Mouse (Mus musculus) urinary bladder, postnatal 4 days (tissue): Measurements from ENCODE around the gene Camta1.

Experiments used
- DNase-seq, 2 experiments: peaks; one replicate each; pipeline ENCODE4 v3.0.0; 2021 to 2022; ENCODE audit warnings: low spot score in 2 of 2

The Camta1 gene

DNA sequence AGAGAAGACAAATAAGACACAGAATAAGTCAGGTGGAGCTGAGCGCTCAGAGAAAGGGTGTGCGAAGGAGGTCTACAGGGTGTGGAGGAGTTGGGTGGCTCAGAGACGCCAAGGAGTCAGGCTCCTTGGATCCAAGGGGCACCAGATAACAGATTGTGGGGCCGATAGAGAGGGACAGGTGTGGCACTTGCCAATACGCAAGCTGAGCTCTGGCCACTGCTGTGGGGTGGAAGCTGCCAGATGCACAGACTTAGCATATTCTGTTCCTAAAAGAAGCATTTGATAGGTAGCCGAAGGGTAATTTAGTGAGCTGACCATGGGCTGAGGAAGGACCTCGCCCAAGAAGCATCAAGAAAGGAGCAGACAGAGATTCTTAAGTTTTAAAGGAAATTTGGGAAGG, 177.1 kb downstream of the Camta1 start:
- DNase-seq, result no peak

DNA sequence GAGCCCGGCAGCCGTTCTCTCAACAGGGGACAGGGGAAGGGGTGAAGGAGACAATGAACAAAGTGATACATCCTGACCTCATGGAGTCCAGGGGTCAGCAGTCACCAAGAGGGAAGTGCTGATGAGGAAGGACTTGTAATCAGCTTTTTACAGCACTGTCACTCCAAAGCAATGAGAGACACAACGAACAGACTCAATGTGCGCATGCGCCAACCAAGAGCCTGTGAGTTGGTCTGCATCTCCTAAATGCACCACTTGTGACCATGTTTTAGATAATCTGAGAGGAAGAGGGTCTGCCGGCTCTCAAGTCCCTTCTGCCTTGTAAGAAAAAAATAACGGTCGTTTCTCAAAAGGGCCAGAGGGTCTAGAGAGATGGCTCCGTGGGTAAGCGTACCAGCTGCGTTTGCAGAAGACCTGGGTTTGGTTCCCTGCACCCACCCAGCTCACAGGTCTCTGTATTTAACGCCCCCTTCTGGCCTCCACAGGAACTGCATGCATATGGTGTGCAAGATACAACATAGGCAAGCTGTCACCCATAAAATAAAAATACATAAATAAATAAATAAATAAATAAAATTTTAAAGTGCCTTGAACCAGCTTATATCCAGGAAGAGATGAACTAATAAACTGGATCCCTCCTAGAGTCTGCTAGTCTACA, 178.7 kb downstream of the Camta1 start:
- no peak for DNase-seq

DNA sequence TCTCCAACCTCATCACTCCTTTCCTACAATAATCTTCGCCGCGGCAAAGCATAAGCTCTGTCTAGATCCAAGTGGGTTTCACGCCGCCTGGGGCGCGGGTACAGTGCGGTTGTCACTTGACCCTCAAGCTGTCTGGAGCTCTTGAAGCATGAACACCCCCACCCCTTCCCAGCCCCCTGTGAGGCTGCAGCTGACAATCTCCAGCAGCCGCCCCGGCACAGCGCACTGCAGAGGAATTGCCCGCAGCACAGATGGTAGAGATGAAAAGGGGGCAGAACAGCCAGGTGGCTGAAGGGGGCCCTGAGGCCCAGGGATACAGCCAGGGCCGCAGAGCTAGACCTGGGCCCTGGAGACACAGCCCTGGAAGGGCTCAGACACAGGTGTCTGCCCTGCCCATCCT, 189.2 kb downstream of the Camta1 start:
- DNase-seq, result no peak

DNA sequence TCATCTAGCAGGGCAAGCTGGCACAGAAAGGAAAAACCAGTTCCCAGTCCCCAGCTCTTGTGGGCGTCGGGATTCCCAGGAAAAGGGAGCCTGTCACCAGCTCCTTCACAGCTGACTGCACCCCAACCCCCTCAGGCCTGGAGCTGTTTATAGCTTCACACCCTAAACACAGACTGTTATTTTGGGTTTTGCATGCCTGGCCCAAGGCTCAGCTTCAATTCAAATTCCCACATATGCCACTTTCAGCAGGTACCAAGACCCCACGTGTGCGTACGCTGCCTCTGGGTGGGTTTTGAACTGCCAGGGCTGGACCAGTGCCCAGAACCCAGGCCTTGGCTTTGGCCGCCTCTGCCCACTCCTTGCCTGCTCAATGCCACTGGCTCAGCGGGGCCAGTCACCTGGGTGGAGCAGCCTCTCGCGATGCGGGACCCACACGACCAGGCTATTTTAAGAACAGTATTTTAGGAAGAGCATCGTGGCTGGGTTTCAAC, 195.2 kb downstream of the Camta1 start:
- DNase-seq, result no peak

DNA sequence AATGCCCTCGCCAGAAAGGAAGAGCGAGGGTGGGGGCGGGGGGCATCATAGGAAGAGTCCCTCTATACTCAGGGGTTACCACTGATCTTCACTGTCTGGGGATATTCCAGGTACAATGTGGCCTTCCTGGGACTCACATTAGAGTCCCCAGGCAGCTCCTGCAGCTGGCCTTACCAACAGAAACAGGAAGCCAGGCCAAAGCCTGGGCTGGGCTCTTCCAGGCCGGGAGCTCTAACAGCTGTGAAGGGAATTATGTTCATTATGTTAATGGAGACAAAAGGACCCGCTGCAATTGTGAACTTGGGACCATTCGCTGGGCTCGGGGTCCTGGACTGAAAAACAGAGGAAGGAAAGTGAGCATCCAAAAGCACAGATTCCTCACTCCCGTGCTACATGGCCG, 200.2 kb downstream of the Camta1 start:
- no peak for DNase-seq

DNA sequence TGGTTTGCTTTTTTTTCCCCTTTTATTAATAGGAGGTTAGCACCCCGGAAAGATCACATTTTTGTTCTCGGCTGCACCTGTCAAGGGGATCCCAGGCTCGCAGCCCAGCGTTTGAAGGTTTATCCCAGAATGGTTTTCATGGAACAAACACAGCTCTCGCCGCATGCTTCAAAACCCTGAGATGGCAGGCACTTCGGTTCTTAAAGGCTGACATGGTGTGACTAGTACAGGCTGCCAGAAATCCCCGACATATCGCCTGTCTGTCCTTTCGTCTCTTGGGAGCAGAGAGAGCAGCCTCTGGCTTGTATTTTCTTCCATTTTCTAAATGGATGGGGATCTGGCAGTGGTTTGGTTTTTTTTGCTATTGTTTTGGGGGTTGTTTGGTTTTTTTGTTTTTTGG, 205.2 kb downstream of the Camta1 start:
- no peak for DNase-seq

DNA sequence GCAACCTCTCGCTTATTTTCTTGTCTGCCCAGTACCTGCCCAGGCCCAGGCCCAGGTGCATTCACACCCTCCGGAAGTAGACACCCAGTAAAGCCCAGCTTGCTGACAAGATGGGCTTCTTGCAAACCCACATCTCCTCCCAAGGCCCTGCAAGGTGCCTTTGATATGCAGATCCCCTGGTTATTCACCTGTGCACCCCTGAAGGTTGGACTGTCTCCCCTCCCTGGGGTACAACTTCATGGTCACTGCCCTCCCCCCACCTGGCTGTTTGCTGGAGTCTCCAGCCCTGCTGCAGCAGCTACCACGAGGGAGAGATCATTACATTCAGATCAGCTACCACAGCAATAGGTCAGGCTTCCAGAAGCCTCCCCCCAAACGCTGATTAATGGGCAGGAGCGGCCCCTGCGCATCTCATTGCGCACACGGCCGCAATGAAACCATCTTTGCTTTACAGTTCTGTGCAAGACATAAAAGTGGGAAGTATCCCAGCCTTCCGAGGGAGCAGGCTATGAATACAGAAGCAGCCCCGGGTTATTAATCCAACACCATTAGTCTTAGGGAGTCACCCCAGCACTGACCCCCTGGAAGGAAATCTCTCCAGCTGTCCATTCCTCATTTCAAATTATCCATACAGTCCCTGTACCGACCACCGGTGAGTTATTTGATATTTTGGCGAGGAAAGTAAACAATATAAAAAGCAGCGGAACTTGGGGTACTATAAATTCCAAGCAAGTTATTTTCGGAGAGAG, 205.9 kb downstream of the Camta1 start:
- DNase-seq, result no peak

DNA sequence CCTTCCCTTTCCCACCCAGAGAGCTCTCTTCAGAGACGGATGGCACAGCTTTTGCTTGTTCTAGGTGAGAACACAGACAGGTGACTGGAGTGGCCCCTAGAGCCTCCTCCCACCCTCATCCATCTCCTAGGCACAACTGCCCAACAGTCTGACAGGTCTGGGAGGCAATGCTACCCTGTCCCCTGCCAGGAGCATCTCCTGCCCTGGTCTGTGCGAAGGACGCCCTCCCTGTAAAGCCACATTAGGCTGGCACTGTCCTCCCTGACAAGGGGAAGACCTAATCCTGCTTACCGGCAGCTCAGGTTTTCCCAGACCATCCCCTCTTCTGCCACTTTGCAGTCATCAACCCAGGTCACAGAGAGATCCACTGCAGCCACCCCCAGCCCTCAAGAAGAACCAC, 206.4 kb downstream of the Camta1 start:
- no peak for DNase-seq

DNA sequence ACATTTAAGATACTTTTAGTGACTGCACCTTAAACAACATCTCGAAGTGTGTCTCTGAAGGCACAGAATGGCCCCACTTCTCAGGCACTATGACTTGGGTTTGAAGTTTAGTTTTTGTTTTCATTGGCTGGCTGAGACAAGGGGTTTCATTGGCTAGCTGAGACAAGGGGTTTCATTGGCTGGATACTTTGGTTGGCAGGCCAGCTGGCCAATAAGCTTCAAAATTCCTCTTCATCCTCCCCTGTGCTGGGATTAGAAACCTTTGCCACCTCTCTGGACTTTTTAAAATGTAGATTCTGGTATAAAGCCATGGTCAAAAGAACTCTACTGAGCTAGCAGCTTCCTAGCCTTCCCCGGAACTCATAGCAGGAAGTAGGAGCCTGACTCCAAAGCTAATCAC, 219.3 kb downstream of the Camta1 start:
- DNase-seq, result no peak

DNA sequence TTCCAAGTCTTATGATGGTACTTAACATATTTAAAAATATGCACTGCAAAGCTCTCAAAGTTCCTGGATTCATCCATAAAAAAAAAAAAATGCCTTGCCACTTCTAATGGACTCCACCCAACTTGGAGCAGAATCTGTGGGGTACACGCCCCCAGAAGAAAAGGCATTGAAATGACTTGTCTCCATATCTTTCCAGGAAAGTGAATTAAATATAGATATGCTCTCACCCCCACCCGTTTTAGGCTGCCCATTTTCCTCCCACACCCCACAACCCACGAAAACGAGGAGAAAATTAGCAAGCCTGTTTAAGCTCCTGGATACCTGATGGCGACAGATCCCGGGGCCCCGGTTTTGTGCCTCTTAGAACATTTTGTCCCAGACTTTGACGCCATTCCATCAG, 220.7 kb downstream of the Camta1 start:
- DNase-seq, result no peak

DNA sequence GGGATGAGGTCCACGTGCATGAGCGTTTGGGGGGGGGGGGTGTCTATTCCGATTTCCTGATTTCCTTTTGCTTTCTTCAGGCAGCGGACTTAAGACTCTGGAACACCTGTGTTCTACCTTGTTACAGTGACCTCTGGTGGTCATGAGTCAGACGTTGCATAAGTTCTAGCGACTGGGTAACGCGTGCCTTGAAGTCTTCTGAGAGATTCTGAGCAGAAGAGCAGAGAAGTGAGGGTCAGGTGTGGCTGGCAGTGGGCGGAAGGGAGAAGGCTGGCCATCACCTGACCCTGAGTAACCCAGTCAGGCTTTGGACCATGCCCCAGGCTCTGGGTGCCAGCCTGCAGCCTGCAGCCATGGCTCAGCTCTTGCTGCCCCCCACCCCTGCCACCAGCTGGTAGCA, 222.7 kb downstream of the Camta1 start:
- no peak for DNase-seq

DNA sequence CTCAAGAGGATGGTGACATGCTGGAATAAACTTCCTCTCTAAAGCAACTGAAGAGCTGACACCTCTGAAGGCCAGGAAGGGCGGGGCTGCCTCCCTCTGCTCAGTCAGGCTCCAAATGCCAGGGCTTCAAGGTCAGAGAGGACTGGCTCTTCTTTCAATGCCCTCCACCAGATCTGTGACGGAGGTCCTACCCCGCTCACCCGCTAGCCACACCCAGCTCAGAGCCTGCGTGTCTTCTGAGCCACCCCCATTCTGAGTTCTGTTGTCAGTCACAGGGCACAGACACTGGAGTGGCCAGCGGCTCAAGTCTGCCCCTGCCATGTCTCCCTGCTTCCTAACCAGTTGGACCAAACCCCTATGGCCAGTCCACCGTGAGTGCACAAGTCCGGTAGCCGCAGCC, 224.3 kb downstream of the Camta1 start:
- no peak for DNase-seq

DNA sequence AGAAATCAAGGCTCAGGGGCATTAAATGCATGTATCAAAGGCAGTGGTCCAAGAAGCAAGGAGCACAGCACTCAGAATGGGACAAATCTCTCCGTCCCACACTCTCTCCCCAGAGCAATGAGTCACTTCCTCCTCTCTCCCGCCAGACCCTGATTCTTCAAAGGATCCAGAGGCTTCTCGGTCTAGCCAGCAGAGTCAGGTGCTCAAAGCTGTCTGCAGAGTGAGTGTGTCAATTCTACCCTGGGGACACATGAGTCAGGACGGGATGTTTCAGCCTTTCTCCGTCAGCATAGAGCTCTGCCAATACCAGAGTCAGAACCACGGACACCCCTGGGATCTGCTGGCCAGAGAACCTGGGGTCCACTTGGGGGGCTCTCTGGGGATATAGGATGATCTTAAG, 226.9 kb downstream of the Camta1 start:
- DNase-seq, result no peak

DNA sequence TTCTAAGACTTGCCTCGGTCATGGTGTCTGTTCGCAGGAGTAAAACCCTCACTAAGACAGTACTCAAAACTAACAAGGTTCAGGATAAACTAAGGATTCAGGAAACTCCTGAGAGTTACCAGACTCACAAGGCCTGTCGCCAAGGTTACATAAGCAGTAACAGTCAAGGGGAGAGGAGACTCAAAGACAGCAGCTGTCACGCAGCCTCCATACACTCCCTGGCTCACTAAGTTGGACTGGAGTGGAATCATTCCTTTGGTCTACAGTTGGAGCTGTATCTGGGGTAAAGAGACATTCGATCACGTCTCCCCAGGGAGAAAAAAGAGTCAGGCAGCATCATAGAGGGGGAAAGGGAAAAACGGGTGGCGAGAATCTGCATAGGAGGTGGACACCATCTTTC, 227.9 kb downstream of the Camta1 start:
- no peak for DNase-seq

DNA sequence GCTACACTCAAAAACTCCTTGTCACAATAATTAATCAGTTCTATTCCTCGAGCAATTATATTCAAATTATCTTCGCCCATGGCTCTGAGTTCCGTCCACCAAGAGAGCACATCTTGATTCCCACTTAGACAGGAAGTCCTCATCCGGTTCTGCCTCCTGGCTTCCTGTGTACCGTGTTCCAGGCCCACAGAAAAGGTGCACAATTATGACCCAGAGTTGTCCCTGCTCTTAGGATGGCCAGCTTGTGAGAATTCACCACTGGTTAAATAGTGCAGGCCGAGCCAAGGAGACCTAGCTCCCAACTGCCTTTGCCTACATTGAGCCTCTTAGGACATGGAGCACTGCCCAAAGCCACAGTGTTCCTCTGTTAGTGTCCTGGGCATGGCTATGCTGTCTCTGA, 229.4 kb downstream of the Camta1 start:
- DNase-seq, result no peak

DNA sequence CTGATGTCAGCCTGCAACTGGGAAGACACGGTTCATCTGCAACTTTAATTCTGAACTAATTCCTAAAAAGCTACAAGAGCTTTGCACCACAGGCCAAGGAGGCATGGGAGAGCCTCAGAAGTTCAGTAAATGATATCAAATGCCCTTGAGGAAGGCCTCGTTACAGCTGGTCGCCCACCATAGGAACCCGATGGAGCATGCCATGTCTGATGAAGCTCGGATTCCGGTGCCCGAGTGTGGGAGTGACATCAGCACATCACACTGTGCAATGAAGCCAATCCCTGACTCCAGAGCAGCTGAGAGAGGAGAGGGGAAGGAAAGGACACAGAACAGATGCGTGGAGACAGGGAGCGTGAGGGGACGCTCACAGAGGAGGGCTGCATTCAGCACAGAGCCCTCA, 231.0 kb downstream of the Camta1 start:
- no peak for DNase-seq

DNA sequence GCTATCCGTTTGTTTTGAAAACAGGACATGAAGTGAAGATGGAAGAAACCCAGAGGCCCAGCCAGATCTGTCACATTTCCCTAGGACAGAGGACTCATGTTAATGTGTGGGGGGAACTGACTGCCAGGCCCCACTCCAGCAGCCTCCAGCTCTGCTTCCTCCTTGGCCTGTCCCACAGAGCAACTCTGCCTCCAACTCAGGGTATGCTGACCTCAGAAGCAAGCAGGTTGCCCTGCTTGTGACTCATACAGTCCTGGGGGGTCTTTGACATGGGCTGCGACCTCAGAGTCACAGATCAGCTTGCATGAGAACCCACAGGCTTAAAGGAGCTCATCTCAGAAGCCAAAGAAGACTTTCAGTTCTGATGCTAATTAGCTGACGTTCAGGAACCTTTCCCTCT, 231.4 kb downstream of the Camta1 start:
- no peak for DNase-seq

DNA sequence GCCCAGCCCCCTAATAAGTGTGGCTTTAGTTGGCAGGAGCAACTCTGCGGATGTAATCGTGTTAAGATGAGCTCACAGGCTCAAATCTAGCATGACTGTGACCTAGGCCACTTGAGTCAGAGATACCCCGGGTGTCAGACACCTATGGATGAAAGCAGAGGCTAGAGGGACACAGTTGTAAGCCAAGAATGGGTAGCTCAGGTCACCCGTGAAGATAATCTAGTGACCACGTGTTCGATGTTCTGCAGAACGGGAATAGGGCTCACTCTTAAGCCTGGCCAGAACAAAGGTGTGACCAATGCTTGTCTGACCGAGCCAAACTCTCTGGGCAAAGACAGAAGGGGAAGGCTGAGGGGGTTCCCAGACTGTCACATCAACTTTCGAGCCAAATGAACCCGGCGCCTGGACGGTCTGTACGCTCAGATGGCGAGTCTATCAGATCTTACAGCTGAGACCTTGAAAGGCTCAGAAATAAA, 242.1 kb downstream of the Camta1 start:
- no peak for DNase-seq

DNA sequence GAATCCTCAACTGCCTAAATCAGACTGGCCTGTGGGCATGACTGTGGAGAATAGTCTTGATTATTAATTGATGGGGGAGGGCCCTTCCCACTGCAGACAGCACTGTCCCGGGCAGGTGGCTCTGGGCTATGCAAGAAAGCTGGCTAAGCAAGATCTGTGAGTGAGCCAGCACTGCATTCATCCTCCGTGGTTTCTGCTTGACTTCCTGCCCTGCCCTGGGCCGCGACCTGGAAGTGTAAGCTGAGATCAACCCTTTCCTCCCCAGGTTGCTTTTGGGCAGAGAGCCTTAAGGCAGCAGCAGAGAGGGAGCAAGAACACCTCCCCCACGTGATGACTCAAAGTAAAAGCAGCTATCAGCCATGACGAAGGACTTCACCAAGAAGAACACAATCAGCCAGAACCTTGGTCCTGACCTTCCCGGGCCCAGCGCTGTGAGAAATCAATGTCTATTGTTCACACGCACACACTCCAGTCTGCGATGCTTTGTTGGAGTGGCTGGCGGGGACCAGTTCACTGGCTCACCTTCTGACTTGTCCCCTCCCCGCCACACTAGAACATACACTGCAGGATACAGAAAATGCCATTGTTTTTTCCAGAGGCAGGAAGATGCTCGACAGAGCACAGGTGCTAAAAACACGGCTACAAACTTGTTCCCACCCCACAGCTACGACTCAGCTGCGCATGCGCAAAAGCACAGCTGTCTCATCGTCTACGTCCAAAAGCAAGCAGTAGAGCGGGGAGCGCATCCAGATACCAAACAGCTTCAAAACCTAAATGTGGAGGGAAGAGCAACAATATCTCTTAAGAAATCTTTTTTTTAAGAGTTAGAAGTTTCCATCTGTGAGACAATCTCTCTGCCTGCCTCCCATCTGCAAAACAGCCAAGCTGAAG, 243.0 kb downstream of the Camta1 start:
- no peak for DNase-seq

DNA sequence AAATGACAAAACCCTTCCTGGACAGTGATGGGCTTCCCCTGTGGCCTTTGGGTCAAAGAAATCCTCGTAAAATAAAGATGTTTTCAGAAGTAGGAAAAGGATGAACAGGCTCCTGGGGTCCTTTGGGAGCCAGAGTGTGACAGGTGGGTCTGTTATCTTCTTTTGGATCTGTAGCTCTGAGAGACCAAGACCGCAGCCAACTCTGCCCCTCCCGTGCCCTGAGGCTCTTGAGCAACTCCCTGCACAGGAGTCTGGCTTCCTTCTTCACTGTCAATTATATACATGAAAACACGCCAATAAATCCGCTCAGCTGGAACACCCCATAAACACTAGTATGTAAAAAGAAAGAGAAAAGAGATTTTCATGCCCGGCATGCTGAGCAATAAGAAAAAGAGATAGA, 250.1 kb downstream of the Camta1 start:
- DNase-seq, result no peak

DNA sequence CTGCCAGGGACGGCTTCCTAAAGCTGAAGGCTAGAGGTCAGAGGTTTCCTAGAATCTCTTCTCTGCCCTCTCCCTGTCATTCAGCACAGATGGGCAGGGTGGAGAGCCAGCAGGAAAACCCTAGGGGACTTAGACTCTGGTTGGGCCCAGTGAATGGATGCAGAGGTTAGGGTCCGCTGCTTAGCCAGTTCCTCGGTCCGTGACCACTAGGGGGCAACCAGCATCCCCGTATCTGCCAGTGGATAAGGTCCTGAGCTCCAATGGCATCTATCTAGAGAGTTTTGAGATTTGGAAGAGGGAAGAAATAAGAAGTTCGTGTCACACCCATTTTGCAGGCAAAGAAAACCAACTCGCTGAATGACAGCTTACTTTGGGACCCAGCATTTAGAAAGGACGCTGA, 251.4 kb downstream of the Camta1 start:
- DNase-seq, result peak in 1 of 2 experiments; percentile 72

DNA sequence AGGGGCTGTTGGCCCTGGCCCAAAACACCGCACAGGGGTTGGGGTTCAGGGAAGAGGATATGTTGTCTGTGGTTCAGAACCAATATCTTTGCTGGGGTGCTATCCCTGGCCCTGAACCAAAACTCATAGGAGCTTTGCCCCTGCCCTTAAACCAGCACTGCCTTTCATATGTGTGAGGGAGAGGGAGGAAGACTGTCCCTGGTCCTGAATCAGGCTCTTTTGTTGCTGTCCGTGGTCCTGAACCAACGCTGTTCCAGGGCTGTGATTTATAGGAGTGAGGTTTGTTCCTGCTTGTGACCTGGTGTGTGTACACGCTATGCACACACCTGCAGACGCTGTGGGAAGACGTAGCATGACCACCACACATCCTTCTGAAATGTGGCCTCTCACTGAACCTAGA, 256.8 kb downstream of the Camta1 start:
- DNase-seq, result peak; percentile 34 to 66
